ENCODE assay signal across 7 mouse cellular contexts in genomic region chr17:44189696-44190095, GRCm38 (mm10). TPM values are rescaled to one million over a fixed set of nuclear protein-coding genes. Genes with fewer than 3 reads are reported as not detected.
DNase-seq lines count a peak whose midpoint lies in the region; ATAC-seq lines count a peak whose summit lies in the region.

No protein-coding gene starts in this region.

- peaks cover 12% of the 10 kb centered on the region for H3K4me1 ChIP-seq in forebrain, embryonic 16.5 days (replicated peaks; ENCODE audit: control insufficient read depth, insufficient read depth, low read length)
- peaks cover 17% of the 10 kb centered on the region for H3K4me1 ChIP-seq in hindbrain, embryonic 15.5 days (replicated peaks)
- H3K4me1 ChIP-seq in liver, embryonic 13.5 days (replicated peaks): peaks cover 16% of the 10 kb centered on the region
- H3K4me1 ChIP-seq in neural tube, embryonic 12.5 days: peaks cover 12% of the 10 kb centered on the region

- peak; percentile 28 for DNase-seq in embryo, embryonic 9.5 days (ENCODE audit: extremely low spot score)
- DNase-seq in liver, embryonic 13.5 days: no peak
- DNase-seq in frontal cortex, postnatal 25 days (ENCODE audit: low spot score in 2 of 2): no peak
- DNase-seq in left cerebral cortex, adult 18-20 months (ENCODE audit: low spot score in 2 of 2): no peak

- ATAC-seq in forebrain, embryonic 16.5 days: no peak
- no peak for ATAC-seq in hindbrain, embryonic 15.5 days (ENCODE audit: low FRiP score, low read depth)
- no peak for ATAC-seq in liver, embryonic 13.5 days (ENCODE audit: low read depth)
- ATAC-seq in neural tube, embryonic 12.5 days (ENCODE audit: low FRiP score, low read depth): no peak

- peaks cover 7% of the 10 kb centered on the region for H3K27me3 ChIP-seq in forebrain, embryonic 16.5 days (replicated peaks; ENCODE audit: control insufficient read depth, insufficient read depth, low read length)
- peaks cover 26% of the 10 kb centered on the region for H3K27me3 ChIP-seq in hindbrain, embryonic 15.5 days
- peaks cover 13% of the 10 kb centered on the region for H3K27me3 ChIP-seq in liver, embryonic 13.5 days
- peaks cover 24% of the 10 kb centered on the region for H3K27me3 ChIP-seq in neural tube, embryonic 12.5 days (replicated peaks)

- no peak overlapping the region for H3K9ac ChIP-seq in forebrain, embryonic 16.5 days (replicated peaks; ENCODE audit: low read depth, low read length)
- no peak overlapping the region for H3K9ac ChIP-seq in hindbrain, embryonic 15.5 days
- H3K9ac ChIP-seq in liver, embryonic 13.5 days: no peak overlapping the region
- H3K9ac ChIP-seq in neural tube, embryonic 12.5 days: no peak overlapping the region

- WGBS in forebrain, embryonic 16.5 days: 2% methylated on average over 11 of the region's 11 CpGs
- WGBS in hindbrain, embryonic 15.5 days: 7% methylated on average over 11 of the region's 11 CpGs
- 15% methylated on average over 11 of the region's 11 CpGs for WGBS in liver, embryonic 13.5 days (ENCODE audit: insufficient replicate concordance)
- WGBS in neural tube, embryonic 12.5 days: 1% methylated on average over 11 of the region's 11 CpGs

- H3K27ac ChIP-seq in forebrain, embryonic 16.5 days (ENCODE audit: low read length): no peak overlapping the region
- H3K27ac ChIP-seq in hindbrain, embryonic 15.5 days (replicated peaks): no peak overlapping the region
- no peak overlapping the region for H3K27ac ChIP-seq in liver, embryonic 13.5 days
- H3K27ac ChIP-seq in neural tube, embryonic 12.5 days: no peak overlapping the region

- H3K4me2 ChIP-seq in forebrain, embryonic 16.5 days (ENCODE audit: low read length): peak overlapping the region; percentile 28; the same call in 1 of the 2 replicates
- H3K4me2 ChIP-seq in hindbrain, embryonic 15.5 days: peak overlapping the region; percentile 83
- peak overlapping the region; percentile 37 for H3K4me2 ChIP-seq in liver, embryonic 13.5 days
- peak overlapping the region; percentile 40 for H3K4me2 ChIP-seq in neural tube, embryonic 12.5 days (replicated peaks)

- H3K4me3 ChIP-seq in forebrain, embryonic 16.5 days (replicated peaks; ENCODE audit: low read length): no peak overlapping the region
- H3K4me3 ChIP-seq in hindbrain, embryonic 15.5 days: peak overlapping the region; percentile 10; the same call in 1 of the 2 replicates
- no peak overlapping the region for H3K4me3 ChIP-seq in liver, embryonic 13.5 days (replicated peaks)
- no peak overlapping the region for H3K4me3 ChIP-seq in neural tube, embryonic 12.5 days

- H3K36me3 ChIP-seq in forebrain, embryonic 16.5 days (ENCODE audit: control insufficient read depth, insufficient read depth): no peaks in the 10 kb centered on the region
- H3K36me3 ChIP-seq in hindbrain, embryonic 15.5 days: no peaks in the 10 kb centered on the region
- no peaks in the 10 kb centered on the region for H3K36me3 ChIP-seq in liver, embryonic 13.5 days
- H3K36me3 ChIP-seq in neural tube, embryonic 12.5 days: no peaks in the 10 kb centered on the region

- no peaks in the 10 kb centered on the region for H3K9me3 ChIP-seq in forebrain, embryonic 16.5 days (ENCODE audit: control insufficient read depth, low read length)
- no peaks in the 10 kb centered on the region for H3K9me3 ChIP-seq in hindbrain, embryonic 15.5 days
- no peaks in the 10 kb centered on the region for H3K9me3 ChIP-seq in liver, embryonic 13.5 days (replicated peaks)
- no peaks in the 10 kb centered on the region for H3K9me3 ChIP-seq in neural tube, embryonic 12.5 days

RNA-seq across cellular contexts. Expression of gene Clic5, which starts 1.3 kb away (rescaled TPM):
- 0.18 and 0.25 TPM in 2 replicates for polyA plus RNA-seq in forebrain, embryonic 16.5 days (2015; fragmentation: Nextera tagmentation; extraction: Ambion mirVana)
- polyA plus RNA-seq in hindbrain, embryonic 15.5 days (2015; fragmentation: Nextera tagmentation; extraction: Ambion mirVana): 0.18 and 0.55 TPM in 2 replicates
- 0.30 and 0.49 TPM in 2 replicates for polyA plus RNA-seq in liver, embryonic 13.5 days (2015; fragmentation: Nextera tagmentation; extraction: Ambion mirVana)
- polyA plus RNA-seq in neural tube, embryonic 12.5 days (2016; fragmentation: Nextera tagmentation; extraction: Ambion mirVana): 0.16 and 0.22 TPM in 2 replicates
- 1 to 10 TPM; 3.7 to 4.9 TPM for total RNA-seq in left cerebral cortex, adult 18-20 months (2021)

Comparison
In these comparisons a context has a peak if more than half of its experiments do, and no peak if none do; other contexts are left out.
1. H3K4me2 ChIP-seq: peak in every context shown above with its lines; median percentile 83 in hindbrain, embryonic 15.5 days; 40 in neural tube, embryonic 12.5 days; 37 in liver, embryonic 13.5 days; 28 in forebrain, embryonic 16.5 days.